Mouse (Mus musculus) heart, embryonic 14.5 days (tissue): ENCODE results near the gene Mnat1. TPM values are rescaled to one million over a fixed set of nuclear protein-coding genes. Genes with fewer than 3 reads are reported as not detected.
A peak's percentile ranks its signal among the peaks of the same experiment; 100 is the strongest.

Experiments used
- ATAC-seq: fragments of 200-750 bp; cut with Nextera tagmentation; 2 replicates; pipeline ENCODE4 v1.8.0; 2017; ENCODE audit warnings: low read depth, moderate TSS enrichment; ENCODE audit not compliant: insufficient number of reproducible peaks, insufficient read depth, low FRiP score
- H3K27ac ChIP-seq, 2 experiments: fragments of 200-500 bp in 1 of 2; fragments of 300-500 bp in 1 of 2; sonication (generic) in 1 of 2; replicated peaks in 1 of 2; 2 replicates each; pipeline ENCODE4 v1.5.1; 2012 to 2014; ENCODE audit warnings: low read depth in 2 of 2, low read length in 2 of 2, control low read depth in 1 of 2, mild to moderate bottlenecking in 1 of 2, mixed read lengths in 1 of 2; ENCODE audit not compliant: control insufficient read depth in 1 of 2, insufficient read depth in 1 of 2
- H3K27me3 ChIP-seq: fragments of 300-500 bp; sonication (generic); 2 replicates; pipeline ENCODE4 v1.6.1; 2014; ENCODE audit warnings: mild to moderate bottlenecking, low read length, control low read depth; ENCODE audit not compliant: control insufficient read depth, insufficient read depth
- H3K36me3 ChIP-seq: fragments of 300-500 bp; sonication (generic); 2 replicates; pipeline ENCODE4 v1.6.1; 2014; ENCODE audit warnings: mild to moderate bottlenecking, control low read depth, low read length, mixed read lengths; ENCODE audit not compliant: control insufficient read depth, insufficient read depth
- H3K4me1 ChIP-seq, 2 experiments: fragments of 200-500 bp in 1 of 2; fragments of 300-500 bp in 1 of 2; sonication (generic) in 1 of 2; 2 replicates each; pipeline ENCODE4 v1.6.1; 2012 to 2014; ENCODE audit warnings: low read length in 2 of 2, control low read depth in 1 of 2, mixed read lengths in 1 of 2; ENCODE audit not compliant: control insufficient read depth in 2 of 2, insufficient read depth in 2 of 2
- H3K4me2 ChIP-seq: fragments of 300-500 bp; sonication (generic); 2 replicates; pipeline ENCODE4 v1.6.1; 2014; ENCODE audit warnings: mild to moderate bottlenecking, low read length
- H3K4me3 ChIP-seq, 2 experiments: fragments of 200-500 bp in 1 of 2; fragments of 300-500 bp in 1 of 2; sonication (generic) in 1 of 2; 2 replicates each; pipeline ENCODE4 v1.5.1; 2012 to 2014; ENCODE audit warnings: low read length in 2 of 2, mild to moderate bottlenecking in 2 of 2, control low read depth in 1 of 2, low read depth in 1 of 2, moderate library complexity in 1 of 2; ENCODE audit not compliant: control insufficient read depth in 1 of 2, insufficient read depth in 1 of 2
- H3K9ac ChIP-seq: fragments of 300-500 bp; sonication (generic); 2 replicates; pipeline ENCODE4 v1.6.1; 2014; ENCODE audit warnings: mild to moderate bottlenecking, low read length
- H3K9me3 ChIP-seq: fragments of 300-500 bp; sonication (generic); 2 replicates; pipeline ENCODE4 v1.6.1; 2016; ENCODE audit warnings: low read length, control low read depth; ENCODE audit not compliant: control insufficient read depth
- WGBS: fragments of 180-500 bp; shearing (Covaris S2); extraction: QIAGEN DNeasy Blood & Tissue Kit; methylation state at CpG from one replicate; pipeline ENCODE4 v1.1.7; 2014; 5-methylcytosine and 5-hydroxymethylcytosine counted together
- polyA plus RNA-seq: library from polyadenylated mRNA; unstranded; fragments of >200 nt; fragmentation: Nextera tagmentation; extraction: Ambion mirVana; gene quantifications from 2 replicates; pipeline ENCODE4 v1.2.1, GENCODE M21; 2014

The Mnat1 gene
- polyA plus RNA-seq, 1 experiment from 2014 or later = 28.2 TPM

GRCm38 (mm10) chr12:73266597-73266996 is 143.1 kb downstream of the Mnat1 start:
- WGBS = 72% methylated on average over 1 of the region's 1 CpGs
- Histone ChIP-seq H3K4me3 (no peak overlapping the region), H3K4me2 (no peak overlapping the region), H3K27ac (no peak overlapping the region), H3K9ac (no peak overlapping the region), H3K9me3 (peaks cover 2% of the 10 kb centered on the region; the same call in 1 of the 2 replicates), H3K27me3 (no peaks in the 10 kb centered on the region), H3K36me3 (no peaks in the 10 kb centered on the region), H3K4me1 (no peaks in the 10 kb centered on the region)
- ATAC-seq = no peak

DNA sequence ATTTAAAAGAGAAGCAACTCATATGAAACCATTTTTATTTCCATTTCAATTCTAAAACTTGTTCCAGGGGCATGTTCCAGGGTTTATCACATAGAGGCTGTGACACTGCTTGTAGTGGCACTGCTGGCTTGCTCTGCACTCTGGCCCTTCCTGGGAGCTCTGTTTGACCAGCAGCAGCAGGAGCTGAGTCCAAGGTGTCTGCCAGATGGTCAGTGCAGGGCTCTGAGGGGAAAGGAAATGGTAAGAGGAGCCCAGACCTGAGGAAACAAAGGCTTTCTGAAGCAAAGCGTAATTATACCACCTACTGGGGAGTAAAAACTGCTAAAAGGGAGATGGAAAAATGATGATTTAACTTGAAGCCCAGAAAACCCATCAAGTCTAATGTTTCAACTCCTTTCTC is 145.0 kb downstream of the Mnat1 start:
- Histone ChIP-seq H3K4me1 (no peaks in the 10 kb centered on the region), H3K27me3 (no peaks in the 10 kb centered on the region), H3K4me2 (no peak overlapping the region), H3K9ac (no peak overlapping the region), H3K36me3 (peaks cover 14% of the 10 kb centered on the region), H3K9me3 (no peaks in the 10 kb centered on the region), H3K4me3 (no peak overlapping the region), H3K27ac (no peak overlapping the region)
- WGBS = 89% methylated on average over 1 of the region's 1 CpGs
- no peak for ATAC-seq

- H3K4me3 ChIP-seq = no peak overlapping the region
- H3K27ac ChIP-seq = no peak overlapping the region
- no peak overlapping the region for H3K4me2 ChIP-seq
- 92% methylated on average over 3 of the region's 3 CpGs for WGBS
- no peak overlapping the region for H3K9ac ChIP-seq
- ATAC-seq = no peak
- H3K27me3 ChIP-seq = no peaks in the 10 kb centered on the region
- peaks cover 18% of the 10 kb centered on the region for H3K36me3 ChIP-seq
- no peaks in the 10 kb centered on the region for H3K4me1 ChIP-seq
- H3K9me3 ChIP-seq = no peaks in the 10 kb centered on the region
Observed at GRCm38 (mm10) chr12:73269531-73269930, 146.0 kb downstream of the Mnat1 start.

DNA sequence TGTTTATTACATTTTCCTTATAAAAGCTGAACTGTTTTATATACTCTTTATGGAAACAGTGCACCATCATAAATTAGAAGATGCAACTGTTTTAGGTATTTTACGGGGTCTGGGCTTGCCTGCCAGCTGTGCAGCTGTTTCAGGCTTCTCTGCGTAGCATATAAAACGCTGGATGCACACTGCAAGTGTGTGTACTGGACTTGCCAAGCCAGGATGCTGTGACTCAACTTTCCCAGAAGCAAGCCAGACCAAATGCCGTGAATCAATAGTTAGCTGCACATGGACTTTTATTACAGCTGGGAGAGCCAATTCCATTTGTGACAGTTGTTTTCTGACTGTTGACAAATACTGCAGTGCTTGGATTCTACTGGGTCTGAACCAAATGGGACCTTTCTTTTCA is 146.4 kb downstream of the Mnat1 start:
- H3K27ac ChIP-seq = no peak overlapping the region
- 93% methylated on average over 4 of the region's 4 CpGs for WGBS
- no peak for ATAC-seq
- no peaks in the 10 kb centered on the region for H3K4me1 ChIP-seq
- peaks cover 22% of the 10 kb centered on the region for H3K36me3 ChIP-seq
- no peaks in the 10 kb centered on the region for H3K9me3 ChIP-seq
- no peak overlapping the region for H3K4me2 ChIP-seq
- no peak overlapping the region for H3K4me3 ChIP-seq
- H3K27me3 ChIP-seq = no peaks in the 10 kb centered on the region
- H3K9ac ChIP-seq = no peak overlapping the region

GRCm38 (mm10) chr12:73274921-73275320 is 151.4 kb downstream of the Mnat1 start:
- Histone ChIP-seq H3K9me3 (peaks cover 4% of the 10 kb centered on the region; the same call in 1 of the 2 replicates), H3K9ac (no peak overlapping the region), H3K27me3 (no peaks in the 10 kb centered on the region), H3K27ac (no peak overlapping the region), H3K36me3 (peaks cover 56% of the 10 kb centered on the region), H3K4me1 (no peaks in the 10 kb centered on the region), H3K4me2 (no peak overlapping the region), H3K4me3 (no peak overlapping the region)
- no peak for ATAC-seq
- WGBS = 85% methylated on average over 3 of the region's 3 CpGs

DNA sequence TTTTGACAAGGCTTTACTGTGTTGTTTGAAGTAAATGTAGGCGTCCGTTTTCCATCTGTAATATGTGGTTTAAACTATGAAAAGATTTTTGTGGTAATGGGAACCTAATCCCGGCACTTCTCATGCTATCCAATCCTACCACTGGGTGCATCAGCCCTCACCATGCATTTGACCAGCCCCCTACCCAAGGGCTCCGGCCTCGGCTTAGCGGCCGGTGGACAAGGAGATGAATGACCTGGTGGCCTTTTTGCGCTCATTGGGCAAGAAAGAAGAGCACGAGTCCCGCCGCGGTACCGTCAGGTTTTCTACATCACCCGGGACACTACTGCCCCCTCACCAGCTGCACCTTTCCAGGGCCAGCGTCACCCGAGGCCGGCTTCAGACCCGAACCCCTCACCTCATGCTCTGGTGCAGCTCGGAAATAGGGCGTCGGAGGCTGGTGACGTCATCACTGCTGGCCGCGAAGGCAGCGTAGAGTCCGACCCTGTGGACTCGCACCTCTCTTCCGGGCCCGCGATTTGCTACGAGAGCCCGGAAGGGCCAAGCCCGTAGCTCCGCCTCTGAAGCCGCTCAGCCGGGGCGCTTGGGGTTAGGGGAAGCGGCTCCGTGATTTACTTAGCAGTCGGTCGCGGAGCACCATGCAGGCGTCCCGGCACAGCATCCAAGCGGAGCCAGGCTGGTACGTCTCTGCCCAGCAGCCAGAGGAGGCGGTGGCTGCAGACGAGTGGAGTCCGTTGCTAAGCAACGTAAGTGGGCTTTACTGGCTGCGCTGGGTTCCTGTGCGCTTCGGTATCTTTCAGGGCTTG is 163.0 kb downstream of the Mnat1 start, which contains the start of the genes Trmt5 and Slc38a6:
Gene Trmt5, minus strand, starts transcription at position 424 of the 806 bp plus-strand sequence.
Gene Slc38a6, plus strand, starts transcription at position 493 of the 806 bp plus-strand sequence.
- H3K27me3 ChIP-seq = no peaks in the 10 kb centered on the region
- peaks cover 2 to 25% of the 10 kb centered on the region in 2 experiments; a peak in 3 of 4 replicates for H3K4me1 ChIP-seq
- H3K4me3 ChIP-seq = peak within 1 kb of the TSS; percentile 75 to 91
- H3K9me3 ChIP-seq = no peaks in the 10 kb centered on the region
- H3K9ac ChIP-seq = peak within 1 kb of the TSS; percentile 86
- H3K27ac ChIP-seq = peak within 1 kb of the TSS; percentile 73 to 74
- peak within 1 kb of the TSS; percentile 84 for H3K4me2 ChIP-seq
- peak; percentile 88 for ATAC-seq
- under 1% methylated on average over 53 of the region's 53 CpGs for WGBS
- H3K36me3 ChIP-seq = peaks cover 23% of the 10 kb centered on the region

DNA sequence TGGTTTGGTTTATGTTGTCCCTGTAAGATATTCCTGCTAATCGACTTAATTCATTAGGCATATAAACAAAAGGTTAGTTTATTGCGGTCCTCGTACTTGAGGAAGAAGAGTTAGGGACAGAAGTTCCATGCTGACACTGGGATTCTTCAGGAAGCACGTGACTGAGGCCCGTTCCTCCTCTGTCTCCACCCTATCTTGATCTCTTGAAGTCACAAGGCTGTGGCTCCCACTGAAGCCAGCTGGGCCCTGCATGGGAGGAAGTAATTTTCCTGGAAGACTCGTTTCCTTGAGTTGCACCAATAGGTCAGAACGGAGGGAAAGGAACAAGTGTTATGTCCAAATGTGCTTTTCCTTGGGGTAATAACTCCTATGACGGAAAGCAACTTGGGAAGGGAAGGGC is 164.1 kb downstream of the Mnat1 start:
- 52% methylated on average over 8 of the region's 8 CpGs for WGBS
- Histone ChIP-seq H3K36me3 (peaks cover 19% of the 10 kb centered on the region), H3K4me2 (peak overlapping the region; percentile 84), H3K9me3 (no peaks in the 10 kb centered on the region), H3K4me3 (peak overlapping the region in 1 of 2 experiments; percentile 75; a peak in 2 of 4 replicates), H3K4me1 (peaks cover 2 to 25% of the 10 kb centered on the region in 2 experiments; a peak in 3 of 4 replicates), H3K9ac (peak overlapping the region; percentile 86), H3K27ac (0 out of 4 replicates have a peak overlapping the region, but pooled peaks of 1 of the 2 experiments have one; percentile 73), H3K27me3 (no peaks in the 10 kb centered on the region)
- no peak for ATAC-seq
